Mouse (Mus musculus) embryonic facial prominence, embryonic 10.5 days (tissue): ENCODE data around the gene Hal. TPM values are rescaled to one million over a fixed set of nuclear protein-coding genes. Genes with fewer than 3 reads are reported as not detected.

Source experiments
- DNase-seq: peaks from one replicate; pipeline ENCODE4 v3.0.0-alpha.2; 2017; ENCODE audit warnings: low spot score
- H3K27ac ChIP-seq: fragments of 300-500 bp; sonication (generic); replicated peaks from 2 replicates; pipeline ENCODE4 v1.5.1; 2016; ENCODE audit warnings: mild to moderate bottlenecking
- H3K27me3 ChIP-seq: fragments of 300-500 bp; sonication (generic); replicated peaks from 2 replicates; pipeline ENCODE4 v1.6.1; 2016; ENCODE audit warnings: low read depth, mild to moderate bottlenecking; ENCODE audit not compliant: poor library complexity, severe bottlenecking
- H3K36me3 ChIP-seq: fragments of 300-500 bp; sonication (generic); replicated peaks from 2 replicates; pipeline ENCODE4 v1.6.1; 2016; ENCODE audit warnings: mild to moderate bottlenecking, moderate library complexity
- H3K4me1 ChIP-seq: fragments of 300-500 bp; sonication (generic); 2 replicates; pipeline ENCODE4 v1.6.1; 2016
- H3K4me3 ChIP-seq: fragments of 300-500 bp; sonication (generic); 2 replicates; pipeline ENCODE4 v1.5.1; 2016; ENCODE audit warnings: mild to moderate bottlenecking, moderate library complexity
- H3K9me3 ChIP-seq: fragments of 300-500 bp; sonication (generic); 2 replicates; pipeline ENCODE4 v1.6.1; 2016; ENCODE audit warnings: mild to moderate bottlenecking
- WGBS: fragments of 180-500 bp; shearing (Covaris S2); methylation state at CpG from one replicate; pipeline ENCODE4 v1.1.7; 2016; 5-methylcytosine and 5-hydroxymethylcytosine counted together
- polyA plus RNA-seq: library from polyadenylated mRNA; unstranded; fragments of >200 nt; fragmentation: Nextera tagmentation; extraction: Ambion mirVana; gene quantifications from 2 replicates; pipeline ENCODE4 v1.2.1, GENCODE M21; 2016

Hal gene
- polyA plus RNA-seq, 1 experiment from 2014 or later: 0.34 TPM

DNA sequence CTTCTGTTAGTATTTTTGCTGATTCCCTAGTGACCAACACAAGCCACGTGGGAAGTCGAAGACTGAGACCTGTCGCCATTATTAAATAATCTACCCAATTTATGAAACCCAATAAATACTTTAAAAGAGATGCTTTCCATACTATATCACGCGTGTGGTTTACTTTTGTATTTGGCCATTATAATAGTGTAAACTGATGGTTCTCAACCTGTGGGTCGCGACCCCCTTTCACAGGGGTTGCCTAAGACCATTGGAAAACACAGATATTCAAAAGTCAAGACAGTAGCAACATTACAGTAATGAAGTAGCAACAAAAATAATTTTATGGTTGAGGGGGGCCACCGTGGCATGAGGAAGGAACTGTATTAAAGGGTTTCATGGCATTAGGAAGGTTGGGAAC, 30.6 kb downstream of the Hal start:
- DNase-seq: no peak
- Histone ChIP-seq H3K4me1 (no peaks in the 10 kb centered on the region), H3K9me3 (no peaks in the 10 kb centered on the region), H3K36me3 (no peaks in the 10 kb centered on the region), H3K27ac (no peak overlapping the region), H3K27me3 (no peaks in the 10 kb centered on the region), H3K4me3 (no peak overlapping the region)
- 91% methylated on average over 8 of the region's 8 CpGs for WGBS

DNA sequence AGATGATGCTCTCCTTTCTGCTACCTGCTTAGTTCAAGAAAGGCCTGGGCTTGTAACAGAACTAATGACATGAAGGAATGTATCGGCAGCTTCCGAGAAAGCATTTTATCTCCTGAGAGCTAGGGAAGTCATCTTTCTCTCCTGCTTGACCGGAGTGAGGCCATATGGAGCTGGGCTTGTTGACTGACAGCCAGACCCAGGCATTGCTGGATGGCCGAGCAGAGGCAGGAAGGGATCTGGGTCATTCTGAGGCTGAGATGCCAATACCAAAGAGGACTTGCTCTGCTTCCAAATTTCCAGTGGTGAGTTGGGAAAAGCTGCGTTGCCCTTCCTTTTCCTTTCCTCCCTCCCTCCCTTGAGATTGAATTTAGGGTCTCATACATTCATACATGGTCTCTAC, 31.2 kb downstream of the Hal start:
- Histone ChIP-seq H3K9me3 (no peaks in the 10 kb centered on the region), H3K27ac (no peak overlapping the region), H3K4me1 (no peaks in the 10 kb centered on the region), H3K4me3 (no peak overlapping the region), H3K27me3 (no peaks in the 10 kb centered on the region), H3K36me3 (no peaks in the 10 kb centered on the region)
- no peak for DNase-seq
- 90% methylated on average over 5 of the region's 5 CpGs for WGBS

DNA sequence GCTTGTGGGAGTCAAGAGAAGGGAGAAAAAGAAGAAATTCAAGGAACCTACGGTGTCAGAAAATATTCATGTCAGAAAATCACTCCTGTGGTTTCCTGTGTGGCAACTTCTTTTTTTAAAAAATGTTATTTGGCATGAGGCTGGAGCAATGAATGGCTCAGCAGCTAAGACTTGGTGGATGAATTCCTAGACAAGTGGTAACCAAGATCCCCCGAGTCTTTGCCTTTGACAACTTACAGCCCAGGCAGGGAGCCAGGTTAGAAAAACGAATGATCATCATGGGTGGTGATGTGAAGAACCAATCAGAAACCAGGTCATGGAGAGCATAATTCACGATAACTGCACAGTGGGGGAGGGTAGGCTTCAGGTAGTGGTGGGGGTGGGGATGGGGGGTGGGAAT, 32.4 kb downstream of the Hal start:
- no peaks in the 10 kb centered on the region for H3K4me1 ChIP-seq
- no peak overlapping the region for H3K4me3 ChIP-seq
- no peak for DNase-seq
- no peak overlapping the region for H3K27ac ChIP-seq
- no peaks in the 10 kb centered on the region for H3K9me3 ChIP-seq
- H3K27me3 ChIP-seq: no peaks in the 10 kb centered on the region
- 74% methylated on average over 4 of the region's 4 CpGs for WGBS
- no peaks in the 10 kb centered on the region for H3K36me3 ChIP-seq

- Histone ChIP-seq H3K9me3 (no peaks in the 10 kb centered on the region; the same call in 1 of the 2 replicates), H3K27ac (no peak overlapping the region), H3K4me1 (no peaks in the 10 kb centered on the region), H3K27me3 (no peaks in the 10 kb centered on the region), H3K4me3 (no peak overlapping the region), H3K36me3 (no peaks in the 10 kb centered on the region)
- 88% methylated on average over 1 of the region's 1 CpGs for WGBS
- no peak for DNase-seq
Measured at GRCm38 (mm10) chr10:93525329-93525728, 36.8 kb downstream of the Hal start.

- no peak for DNase-seq
- WGBS: 87% methylated on average over 2 of the region's 2 CpGs
- no peak overlapping the region for H3K27ac ChIP-seq
- no peaks in the 10 kb centered on the region for H3K36me3 ChIP-seq
- peaks cover 25% of the 10 kb centered on the region for H3K4me1 ChIP-seq
- H3K27me3 ChIP-seq: peaks cover 62% of the 10 kb centered on the region
- H3K9me3 ChIP-seq: no peaks in the 10 kb centered on the region
- H3K4me3 ChIP-seq: no peak overlapping the region
Measured at GRCm38 (mm10) chr10:93538287-93538686, 49.7 kb downstream of the Hal start.

GRCm38 (mm10) chr10:93538818-93539217, 50.2 kb downstream of the Hal start:
- H3K4me1 ChIP-seq: peaks cover 25% of the 10 kb centered on the region
- WGBS: 73% methylated on average over 6 of the region's 6 CpGs
- no peak for DNase-seq
- H3K4me3 ChIP-seq: no peak overlapping the region
- no peak overlapping the region for H3K27ac ChIP-seq
- peaks cover 57% of the 10 kb centered on the region for H3K27me3 ChIP-seq
- no peaks in the 10 kb centered on the region for H3K36me3 ChIP-seq
- H3K9me3 ChIP-seq: no peaks in the 10 kb centered on the region

- 4% methylated on average over 35 of the region's 35 CpGs for WGBS
- H3K9me3 ChIP-seq: no peaks in the 10 kb centered on the region
- no peaks in the 10 kb centered on the region for H3K36me3 ChIP-seq
- H3K27me3 ChIP-seq: peaks cover 46% of the 10 kb centered on the region
- peak within 1 kb of the TSS; percentile 71 for H3K27ac ChIP-seq
- DNase-seq: peak; percentile 89
- peak within 1 kb of the TSS; percentile 60 for H3K4me3 ChIP-seq
- H3K4me1 ChIP-seq: peaks cover 16% of the 10 kb centered on the region
Measured at GRCm38 (mm10) chr10:93539775-93540430, 51.3 kb downstream of the Hal start, which contains the start of gene Amdhd1. TSS of gene Amdhd1 (minus strand) at chr10:93540033.

DNA sequence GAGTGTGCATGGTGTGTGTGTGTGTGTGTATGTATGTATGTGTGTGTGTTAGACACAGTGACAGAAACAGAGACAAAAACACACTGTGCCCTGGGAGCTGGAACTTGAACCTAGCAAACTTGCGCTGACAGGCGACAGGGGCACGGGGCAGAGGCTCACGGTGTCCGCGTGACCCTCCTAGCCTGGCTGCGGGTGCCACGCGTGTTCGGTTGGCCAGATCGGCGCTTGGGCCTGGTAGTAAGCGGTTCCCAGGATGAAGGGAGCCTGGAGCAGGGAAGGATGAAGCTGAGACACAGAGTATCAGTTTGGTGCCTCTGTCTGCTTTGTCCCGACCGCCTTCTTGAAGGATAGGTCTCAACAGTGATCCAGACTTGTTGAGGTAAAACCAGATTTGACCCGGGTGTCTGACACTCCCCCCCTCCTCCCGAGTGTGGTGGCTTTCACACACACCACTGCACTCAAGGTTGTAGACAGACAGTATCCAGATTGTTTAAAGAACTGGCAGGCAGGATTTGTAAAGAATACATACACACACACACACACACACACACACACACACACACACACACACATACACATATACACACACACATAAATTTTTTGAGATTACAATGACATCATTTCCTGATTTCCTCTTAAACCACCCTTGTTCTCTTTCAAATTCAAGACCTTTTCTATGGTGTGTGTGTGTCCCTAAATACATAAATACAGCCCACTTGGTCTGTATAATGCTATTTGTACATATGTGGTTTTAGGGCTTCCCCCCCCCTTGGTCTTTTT, 52.1 kb downstream of the Hal start, which contains the start of gene Ccdc38:
Ccdc38 (plus strand) TSS at position 202 of the 780 bp plus-strand sequence.
- 70% methylated on average over 17 of the region's 17 CpGs for WGBS
- Histone ChIP-seq H3K36me3 (no peaks in the 10 kb centered on the region), H3K4me3 (peak within 1 kb of the TSS; percentile 60), H3K27me3 (peaks cover 39% of the 10 kb centered on the region), H3K27ac (peak within 1 kb of the TSS; percentile 71), H3K9me3 (no peaks in the 10 kb centered on the region), H3K4me1 (peaks cover 16% of the 10 kb centered on the region)
- DNase-seq: no peak

DNA sequence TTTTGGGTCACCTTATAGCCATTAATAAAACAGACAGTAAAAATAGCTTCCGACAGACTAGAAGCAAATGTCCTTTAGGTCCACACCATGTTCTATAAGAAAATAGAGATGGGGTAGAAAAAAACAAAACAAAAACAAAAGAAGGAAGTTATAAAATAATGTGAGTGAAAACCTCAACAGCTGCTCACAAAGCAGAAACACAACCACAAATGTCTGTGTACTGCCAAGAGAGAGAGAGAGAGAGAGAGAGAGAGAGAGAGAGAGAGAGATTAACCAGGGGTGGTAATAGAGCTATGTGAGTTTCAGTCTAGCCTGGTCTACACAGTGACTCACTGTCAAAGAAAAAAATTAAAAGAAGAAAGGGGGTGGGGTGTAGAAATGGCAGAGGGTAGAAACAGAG, 53.0 kb downstream of the Hal start:
- Histone ChIP-seq H3K27ac (no peak overlapping the region), H3K27me3 (peaks cover 30% of the 10 kb centered on the region), H3K36me3 (no peaks in the 10 kb centered on the region), H3K4me1 (peaks cover 16% of the 10 kb centered on the region), H3K4me3 (no peak overlapping the region), H3K9me3 (no peaks in the 10 kb centered on the region)
- no peak for DNase-seq
- WGBS: 85% methylated on average over 1 of the region's 1 CpGs

- Histone ChIP-seq H3K27ac (no peak overlapping the region), H3K27me3 (peaks cover 23% of the 10 kb centered on the region), H3K9me3 (no peaks in the 10 kb centered on the region), H3K4me1 (peaks cover 16% of the 10 kb centered on the region), H3K36me3 (no peaks in the 10 kb centered on the region), H3K4me3 (no peak overlapping the region)
- WGBS: 52% methylated on average over 4 of the region's 4 CpGs
- DNase-seq: no peak
Measured at GRCm38 (mm10) chr10:93542356-93542755, 53.8 kb downstream of the Hal start.

DNA sequence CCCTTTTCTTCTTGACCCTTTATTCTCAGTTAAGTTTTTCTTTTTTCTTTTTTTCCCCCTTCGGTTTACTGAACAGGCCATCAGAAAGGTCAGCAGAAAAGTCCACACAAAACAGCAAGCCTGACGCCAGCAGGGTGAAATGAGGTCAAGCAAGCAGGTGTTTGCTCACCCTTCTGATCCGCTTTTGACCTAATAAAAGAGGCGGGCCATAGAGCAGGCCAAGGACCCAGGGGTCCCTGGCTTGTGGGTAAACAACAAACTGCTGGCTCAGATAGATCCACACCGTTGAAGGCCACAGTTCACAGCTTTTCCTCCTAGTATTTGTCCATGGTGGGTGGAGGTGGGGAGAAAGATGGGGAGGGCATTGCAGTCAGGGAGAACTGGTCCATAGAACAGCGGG, 54.6 kb downstream of the Hal start:
- 63% methylated on average over 6 of the region's 6 CpGs for WGBS
- H3K4me3 ChIP-seq: no peak overlapping the region
- H3K9me3 ChIP-seq: no peaks in the 10 kb centered on the region
- peaks cover 17% of the 10 kb centered on the region for H3K27me3 ChIP-seq
- H3K4me1 ChIP-seq: peaks cover 16% of the 10 kb centered on the region
- no peak overlapping the region for H3K27ac ChIP-seq
- no peaks in the 10 kb centered on the region for H3K36me3 ChIP-seq
- DNase-seq: no peak

DNA sequence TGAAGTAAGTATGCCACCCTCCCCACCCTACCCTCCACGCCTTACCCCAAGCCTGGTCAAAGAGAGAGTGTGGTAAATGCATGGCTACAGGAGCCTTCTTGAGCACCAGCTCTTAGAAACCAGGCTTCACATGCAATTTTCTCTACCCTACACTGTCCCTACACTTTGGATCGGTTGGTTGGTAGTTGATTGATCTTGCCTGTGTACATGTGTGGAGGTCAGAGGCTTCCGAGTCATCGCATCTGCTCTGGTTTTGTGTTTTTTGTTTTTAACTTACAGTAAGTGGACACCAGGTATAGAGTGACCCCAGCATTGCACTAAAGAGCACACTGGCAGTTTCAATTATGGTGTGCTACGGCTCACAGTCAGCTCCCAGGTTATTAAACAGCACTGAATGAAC, 55.6 kb downstream of the Hal start:
- DNase-seq: no peak
- H3K9me3 ChIP-seq: no peaks in the 10 kb centered on the region
- no peak overlapping the region for H3K27ac ChIP-seq
- H3K4me1 ChIP-seq: peaks cover 16% of the 10 kb centered on the region
- no peak overlapping the region for H3K4me3 ChIP-seq
- no peaks in the 10 kb centered on the region for H3K36me3 ChIP-seq
- 74% methylated on average over 5 of the region's 5 CpGs for WGBS
- peaks cover 8% of the 10 kb centered on the region; the same call in 1 of the 2 replicates for H3K27me3 ChIP-seq

DNA sequence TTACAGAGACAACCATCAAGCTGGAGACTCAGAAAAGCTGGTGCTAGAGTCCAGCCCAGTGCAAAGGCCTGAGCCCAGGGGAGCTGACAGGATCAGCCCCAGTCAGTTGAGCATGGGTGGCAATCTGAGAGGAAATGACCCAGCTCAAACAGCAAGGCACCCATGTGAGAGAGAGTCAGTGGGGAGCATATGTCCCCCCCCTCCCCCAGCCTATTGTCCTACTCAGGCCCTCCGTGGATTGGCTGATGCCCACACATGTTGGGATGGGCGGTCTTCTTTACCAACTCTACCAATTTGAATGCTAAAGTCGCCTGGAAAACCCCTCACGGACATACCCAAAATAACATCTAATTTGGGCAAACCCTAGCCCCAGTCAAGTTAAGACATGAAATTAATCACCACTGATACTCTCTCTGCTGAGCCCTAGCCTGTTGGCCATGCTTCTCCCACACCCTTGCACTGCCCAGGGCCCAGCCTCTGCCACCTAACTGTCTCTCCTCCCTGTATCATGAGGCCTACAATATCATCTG, 59.2 kb downstream of the Hal start:
- WGBS: 88% methylated on average over 4 of the region's 4 CpGs
- H3K27ac ChIP-seq: no peak overlapping the region

More for the DNA sequence above, 59.2 kb downstream of the Hal start:
- no peak overlapping the region for H3K4me3 ChIP-seq
- DNase-seq: no peak
- H3K36me3 ChIP-seq: no peaks in the 10 kb centered on the region
- H3K9me3 ChIP-seq: no peaks in the 10 kb centered on the region
- H3K4me1 ChIP-seq: no peaks in the 10 kb centered on the region
- no peaks in the 10 kb centered on the region for H3K27me3 ChIP-seq
